Mouse (Mus musculus) adipocyte (in vitro differentiated cells): ENCODE data around the gene Gpr68.

ENCODE experiments used
- DNase-seq: peaks from one replicate; pipeline ENCODE4 v3.0.0-alpha.2; 2016; ENCODE audit warnings: low spot score

Gpr68 gene

DNA sequence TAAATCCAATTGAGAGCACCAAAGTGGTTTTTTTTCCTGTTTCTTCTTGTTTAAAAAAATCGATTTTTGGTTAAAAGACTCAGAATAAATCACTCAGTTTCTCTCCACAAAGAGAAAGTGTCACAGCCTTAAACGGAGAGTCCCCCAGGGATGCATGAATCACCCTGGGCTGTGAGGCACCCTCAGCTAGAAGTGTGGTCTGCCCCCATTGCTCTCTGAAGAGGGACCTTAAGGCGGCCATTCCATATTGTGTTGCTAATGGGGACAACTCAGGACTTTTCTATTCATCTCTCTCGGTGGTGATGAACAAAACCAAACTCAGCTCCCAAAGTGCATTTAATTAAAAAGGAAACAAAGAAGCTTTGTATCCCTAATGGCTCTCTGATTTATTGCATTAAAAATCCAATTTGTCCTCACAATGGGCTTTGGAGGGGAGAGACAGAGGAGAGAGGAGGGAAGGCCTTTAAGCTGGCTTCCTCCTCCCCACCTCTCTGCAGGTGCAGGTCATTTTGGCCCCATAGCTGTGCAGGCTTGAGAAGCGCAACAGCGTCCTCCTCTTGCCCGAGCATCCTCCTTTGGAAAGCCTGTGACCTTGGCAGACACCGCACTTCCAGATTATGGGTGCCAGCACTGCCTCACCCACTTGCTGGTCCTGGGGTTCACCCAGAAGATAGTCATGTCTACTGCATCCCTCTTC lies 76.2 kb downstream of the Gpr68 start:
- no peak for DNase-seq

DNA sequence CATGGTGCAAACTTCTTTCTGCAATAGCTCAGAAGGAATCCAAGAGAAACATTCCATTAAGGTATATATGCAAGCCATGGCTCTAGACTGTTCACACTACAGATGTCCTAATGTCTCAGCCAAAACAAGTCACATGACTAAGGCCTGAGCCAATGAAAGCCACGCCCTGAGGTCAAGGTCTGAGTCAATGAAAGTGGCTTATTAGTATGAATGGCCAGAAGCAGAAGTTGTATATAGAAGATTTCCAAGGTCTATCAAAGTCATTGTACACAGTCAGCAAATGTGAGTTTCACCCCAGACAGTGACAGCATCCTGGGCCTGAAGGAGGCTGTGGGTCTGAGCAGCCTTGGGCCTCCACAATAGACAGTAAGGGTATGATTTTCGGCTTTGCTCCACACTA lies 77.0 kb downstream of the Gpr68 start:
- peak; percentile 6 for DNase-seq
